Mouse (Mus musculus) liver, adult 2 months (tissue): Measurements from ENCODE around the gene Mypop. TPM values are rescaled to one million over a fixed set of nuclear protein-coding genes. Genes with fewer than 3 reads are reported as not detected.

ENCODE experiments used
- DNase-seq: peaks from one replicate; pipeline ENCODE4 v3.0.0-alpha.2; 2011; ENCODE audit warnings: low read depth, low spot score; ENCODE audit errors: extremely low read depth
- H3K27ac ChIP-seq: fragments of 200-500 bp; replicated peaks from 2 replicates; pipeline ENCODE4 v1.5.1; 2012; ENCODE audit warnings: low read depth, mild to moderate bottlenecking, control low read depth, inconsistent platforms, low read length; ENCODE audit not compliant: insufficient read depth
- H3K27me3 ChIP-seq: fragments of 200-500 bp; 2 replicates; pipeline ENCODE4 v1.6.1; 2012; ENCODE audit warnings: mild to moderate bottlenecking, moderate library complexity, low read length, inconsistent platforms; ENCODE audit not compliant: control insufficient read depth, insufficient read depth
- H3K36me3 ChIP-seq: fragments of 200-500 bp; 2 replicates; pipeline ENCODE4 v1.6.1; 2012; ENCODE audit warnings: low read length, inconsistent platforms; ENCODE audit not compliant: control insufficient read depth, insufficient read depth
- H3K4me1 ChIP-seq: fragments of 200-500 bp; 2 replicates; pipeline ENCODE4 v1.6.1; 2011; ENCODE audit warnings: low read length; ENCODE audit not compliant: control insufficient read depth, insufficient read depth
- H3K4me3 ChIP-seq: fragments of 200-500 bp; 2 replicates; pipeline ENCODE4 v1.5.1; 2011; ENCODE audit warnings: low read depth, mild to moderate bottlenecking, control low read depth, low read length, moderate library complexity; ENCODE audit not compliant: insufficient read depth
- H3K79me2 ChIP-seq: fragments of 200-500 bp; 2 replicates; pipeline ENCODE4 v1.6.1; 2012; ENCODE audit warnings: inconsistent platforms, mild to moderate bottlenecking, low read length, moderate library complexity; ENCODE audit not compliant: control insufficient read depth, insufficient read depth
- H3K9ac ChIP-seq: fragments of 200-500 bp; 2 replicates; pipeline ENCODE4 v1.6.1; 2012; ENCODE audit warnings: low read depth, mild to moderate bottlenecking, control low read depth, inconsistent platforms, low read length
- CTCF ChIP-seq: fragments of 200-500 bp; IDR thresholded peaks from 2 replicates; pipeline ENCODE4 v1.5.1; 2011; ENCODE audit warnings: low read depth, low read length, control low read depth
- POLR2A ChIP-seq: fragments of 200-500 bp; IDR thresholded peaks from 2 replicates; pipeline ENCODE4 v1.6.1; 2011; ENCODE audit warnings: low read length, control low read depth; ENCODE audit not compliant: insufficient read depth; ENCODE audit errors: extremely low read depth
- WGBS: fragments of 180-500 bp; shearing (Covaris S2); methylation state at CpG from one replicate; pipeline ENCODE4 v1.1.7; 2018; 5-methylcytosine and 5-hydroxymethylcytosine counted together
- polyA plus RNA-seq: library from polyadenylated mRNA; depleted of rRNA; stranded (reverse); fragments of >200 nt; gene quantifications from 2 replicates; pipeline ENCODE4 v1.2.3, GENCODE M21; 2012
- total RNA-seq: library from RNA; depleted of rRNA; stranded (reverse); fragments of >200 nt; gene quantifications from 2 replicates; pipeline ENCODE4 v1.2.3, GENCODE M21; 2014

Mypop gene
- total and polyA plus RNA-seq, 2 experiments = 0.65 to 3.1 TPM

- Histone ChIP-seq H3K4me3 (peak overlapping the region; percentile 43), H3K27ac (no peak overlapping the region), H3K27me3 (no peaks in the 10 kb centered on the region), H3K4me1 (peaks cover 3% of the 10 kb centered on the region), H3K36me3 (no peaks in the 10 kb centered on the region), H3K79me2 (no peaks in the 10 kb centered on the region), H3K9ac (peak overlapping the region; percentile 44)
- WGBS = 3% methylated on average over 59 of the region's 59 CpGs
- TF ChIP-seq POLR2A (no peak), CTCF (no peak)
- no peak for DNase-seq
These were observed 732 bp downstream of the Mypop start for GRCm38 (mm10) chr7:18991660-18992293.

DNA sequence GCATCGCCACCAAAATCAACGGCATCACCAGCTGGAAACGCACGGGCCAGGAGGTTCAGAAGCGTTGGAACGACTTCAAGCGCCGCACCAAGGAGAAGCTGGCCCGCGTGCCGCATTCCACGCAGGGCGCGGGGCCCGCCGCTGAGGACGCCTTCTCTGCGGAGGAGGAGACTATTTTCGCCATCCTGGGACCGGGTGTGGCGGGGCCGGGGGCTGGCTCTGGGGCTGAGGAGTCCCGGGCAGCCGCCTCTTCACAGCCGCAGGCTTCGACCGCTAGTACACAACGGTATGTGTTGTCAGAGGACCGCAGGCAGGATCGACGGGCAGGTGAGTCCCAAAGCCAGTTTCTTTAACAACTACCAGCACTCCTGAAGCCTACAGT lies 1.2 kb downstream of the Mypop start:
- Histone ChIP-seq H3K9ac (peak overlapping the region; percentile 44), H3K36me3 (no peaks in the 10 kb centered on the region), H3K4me1 (peaks cover 3% of the 10 kb centered on the region), H3K27me3 (no peaks in the 10 kb centered on the region), H3K79me2 (no peaks in the 10 kb centered on the region), H3K4me3 (peak overlapping the region; percentile 43), H3K27ac (no peak overlapping the region)
- DNase-seq = no peak
- TF ChIP-seq POLR2A = no peak
- no peak for TF ChIP-seq CTCF
- 4% methylated on average over 31 of the region's 31 CpGs for WGBS

GRCm38 (mm10) chr7:18993036-18993435 lies 2.0 kb downstream of the Mypop start:
- H3K36me3 ChIP-seq = no peaks in the 10 kb centered on the region
- no peaks in the 10 kb centered on the region for H3K79me2 ChIP-seq
- no peak overlapping the region for H3K27ac ChIP-seq
- H3K4me1 ChIP-seq = peaks cover 3% of the 10 kb centered on the region
- H3K27me3 ChIP-seq = no peaks in the 10 kb centered on the region
- no peak for DNase-seq
- TF ChIP-seq POLR2A (no peak), CTCF (no peak)
- H3K4me3 ChIP-seq = no peak overlapping the region
- H3K9ac ChIP-seq = no peak overlapping the region
- WGBS = 92% methylated on average over 5 of the region's 5 CpGs

DNA sequence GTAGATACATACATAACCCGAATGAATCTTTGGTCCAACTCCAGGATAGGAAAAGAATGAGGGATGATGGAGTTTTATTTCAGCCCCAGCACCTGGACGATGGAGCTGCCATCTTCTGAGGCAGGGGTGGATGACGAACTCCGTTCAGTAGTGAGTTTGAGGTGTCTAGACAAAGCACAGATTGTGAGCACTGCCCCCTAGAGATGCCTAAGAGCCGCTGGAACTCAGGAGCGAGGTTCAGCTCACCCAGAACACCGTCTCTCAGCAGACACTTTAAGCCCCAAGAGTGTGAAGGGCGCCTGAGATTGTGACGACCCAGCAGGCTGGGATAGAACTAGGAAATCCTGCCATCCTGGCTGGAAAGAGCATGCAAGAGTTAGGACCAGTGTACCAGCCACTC lies 7.8 kb downstream of the Mypop start:
- Histone ChIP-seq H3K36me3 (no peaks in the 10 kb centered on the region), H3K9ac (no peak overlapping the region), H3K4me1 (0 out of 2 replicates have a peak, but pooled peaks cover 3% of the 10 kb centered on the region), H3K4me3 (no peak overlapping the region), H3K27me3 (no peaks in the 10 kb centered on the region), H3K27ac (no peak overlapping the region), H3K79me2 (no peaks in the 10 kb centered on the region)
- no peak for DNase-seq
- TF ChIP-seq POLR2A (no peak), CTCF (peak; percentile 21; the same call in 1 of the 2 replicates)
- 61% methylated on average over 9 of the region's 9 CpGs for WGBS

GRCm38 (mm10) chr7:19000421-19000820 lies 9.4 kb downstream of the Mypop start:
- Histone ChIP-seq H3K4me1 (peaks cover 10% of the 10 kb centered on the region), H3K36me3 (no peaks in the 10 kb centered on the region), H3K9ac (peak overlapping the region; percentile 58), H3K79me2 (peaks cover 12% of the 10 kb centered on the region), H3K4me3 (peak overlapping the region; percentile 57), H3K27ac (no peak overlapping the region), H3K27me3 (no peaks in the 10 kb centered on the region)
- DNase-seq = no peak
- 66% methylated on average over 10 of the region's 10 CpGs for WGBS
- TF ChIP-seq CTCF = no peak
- no peak for TF ChIP-seq POLR2A

- Histone ChIP-seq H3K36me3 (no peaks in the 10 kb centered on the region), H3K27ac (peak overlapping the region; percentile 3), H3K9ac (peak overlapping the region; percentile 46), H3K79me2 (peaks cover 18% of the 10 kb centered on the region), H3K4me1 (peaks cover 14% of the 10 kb centered on the region), H3K27me3 (no peaks in the 10 kb centered on the region), H3K4me3 (peak overlapping the region; percentile 57)
- WGBS = 61% methylated on average over 18 of the region's 18 CpGs
- DNase-seq = no peak
- TF ChIP-seq POLR2A (no peak), CTCF (no peak)
These were observed 10.2 kb downstream of the Mypop start for GRCm38 (mm10) chr7:19001066-19001806.
